Mouse (Mus musculus) regulatory T cell (primary cell): Measurements from ENCODE around the gene Gdpd2.

Experiments used
- in situ Hi-C: fragments of 300-600 bp; cut with MboI, MseI; formaldehyde crosslinking; loops from one replicate; pipeline ENCODE4 v1.15.1; 2025; ENCODE audit warnings: high pct_unique_total_duplicates

The Gdpd2 gene

GRCm38 (mm10) chrX:100729665-100730188, at the start of gene Gdpd2:
Gene Gdpd2 (plus strand): TSS chrX:100729873.
- in situ Hi-C loops: no loop called here

- in situ Hi-C loops: loop anchor here (10.0 kb wide), 1 partner anchor 772 kb away; no protein-coding TSS in a partner anchor
These were observed 43.1 kb upstream of the Gdpd2 start for GRCm38 (mm10) chrX:100686527-100686926.

GRCm38 (mm10) chrX:100687360-100688032, 42.2 kb upstream of the Gdpd2 start:
- in situ Hi-C loops: loop anchor here (10.0 kb wide), 1 partner anchor 773 kb away; no protein-coding TSS in a partner anchor

GRCm38 (mm10) chrX:100688033-100688370, 41.7 kb upstream of the Gdpd2 start:
- in situ Hi-C loops: loop anchor here (10.0 kb wide), 1 partner anchor 773 kb away; no protein-coding TSS in a partner anchor

- in situ Hi-C loops: no loop called here
These were observed 32.9 kb upstream of the Gdpd2 start for GRCm38 (mm10) chrX:100696776-100697175.

- in situ Hi-C loops: no loop called here
These were observed 21.6 kb upstream of the Gdpd2 start for GRCm38 (mm10) chrX:100708032-100708431.

GRCm38 (mm10) chrX:100716173-100716572, 13.5 kb upstream of the Gdpd2 start:
- in situ Hi-C loops: no loop called here

DNA sequence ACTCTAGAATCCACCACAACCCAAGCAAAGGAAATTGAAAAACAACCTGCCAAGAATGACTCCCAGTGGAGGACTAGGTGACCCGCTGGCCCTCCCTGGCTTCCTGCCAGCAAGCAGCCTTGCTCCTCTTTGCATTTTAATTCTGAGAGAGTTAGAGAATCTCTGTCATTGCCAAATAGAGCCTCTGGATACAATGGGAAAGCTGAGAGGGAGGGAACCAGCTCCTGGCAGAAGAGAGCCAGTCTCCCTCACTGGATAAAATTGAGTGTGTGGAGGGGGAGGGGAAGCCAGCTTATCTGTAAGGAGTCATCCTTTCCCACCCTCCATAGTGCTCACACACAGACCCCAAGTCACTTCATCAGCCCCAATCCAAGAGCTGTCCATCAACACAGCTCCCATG, 726 bp upstream of the Gdpd2 start:
- in situ Hi-C loops: no loop called here

GRCm38 (mm10) chrX:100730266-100730665, 593 bp downstream of the Gdpd2 start:
- in situ Hi-C loops: no loop called here

GRCm38 (mm10) chrX:100734359-100734758, 4.7 kb downstream of the Gdpd2 start:
- in situ Hi-C loops: no loop called here

- in situ Hi-C loops: loop anchor here (5.0 kb wide), 1 partner anchor 48 kb away; no protein-coding TSS in a partner anchor
These were observed 9.2 kb downstream of the Gdpd2 start for GRCm38 (mm10) chrX:100738918-100739317.

DNA sequence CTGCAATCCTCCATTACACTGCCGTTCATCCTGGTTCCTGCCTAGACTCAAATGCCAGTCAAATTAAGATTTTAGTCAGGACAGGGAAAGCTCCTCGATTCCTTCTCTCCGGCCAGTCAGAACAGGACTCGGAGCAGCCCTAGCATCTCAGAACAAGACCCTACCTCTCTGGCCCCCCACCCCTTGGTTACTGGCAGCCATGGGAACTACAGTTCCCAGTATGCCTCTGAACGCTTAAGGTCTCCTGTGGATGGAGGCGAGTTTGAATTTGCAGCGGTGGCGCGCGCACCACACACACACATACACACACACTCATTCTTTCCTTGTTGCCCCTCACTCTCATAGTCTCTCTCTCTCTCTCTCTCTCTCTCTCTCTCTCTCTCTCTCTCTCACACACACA, 9.8 kb downstream of the Gdpd2 start:
- in situ Hi-C loops: loop anchor here (5.0 kb wide), 1 partner anchor 48 kb away; no protein-coding TSS in a partner anchor

- in situ Hi-C loops: no loop called here
These were observed 11.1 kb downstream of the Gdpd2 start for GRCm38 (mm10) chrX:100740785-100741184.

- in situ Hi-C loops: no loop called here
These were observed 12.3 kb downstream of the Gdpd2 start for GRCm38 (mm10) chrX:100741940-100742339.

DNA sequence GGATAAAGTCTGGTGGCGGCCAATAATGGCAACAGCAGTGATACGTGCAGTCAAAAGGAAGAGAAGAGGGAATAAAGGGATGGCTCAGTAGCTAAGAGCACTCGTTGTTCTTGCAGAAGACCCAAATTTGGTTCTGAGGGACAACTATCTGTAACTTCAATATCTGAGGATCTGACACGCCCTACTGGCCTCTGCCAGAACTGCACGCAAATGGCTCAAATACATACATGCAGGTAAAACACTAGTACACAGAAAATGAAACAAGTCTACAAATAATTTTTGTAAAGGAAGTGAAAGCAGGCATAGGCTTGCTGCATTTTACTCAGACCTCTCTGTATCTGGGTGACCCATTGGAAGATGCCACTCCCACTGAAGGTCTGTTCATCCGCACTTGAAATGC, 36.2 kb downstream of the Gdpd2 start:
- in situ Hi-C loops: no loop called here

DNA sequence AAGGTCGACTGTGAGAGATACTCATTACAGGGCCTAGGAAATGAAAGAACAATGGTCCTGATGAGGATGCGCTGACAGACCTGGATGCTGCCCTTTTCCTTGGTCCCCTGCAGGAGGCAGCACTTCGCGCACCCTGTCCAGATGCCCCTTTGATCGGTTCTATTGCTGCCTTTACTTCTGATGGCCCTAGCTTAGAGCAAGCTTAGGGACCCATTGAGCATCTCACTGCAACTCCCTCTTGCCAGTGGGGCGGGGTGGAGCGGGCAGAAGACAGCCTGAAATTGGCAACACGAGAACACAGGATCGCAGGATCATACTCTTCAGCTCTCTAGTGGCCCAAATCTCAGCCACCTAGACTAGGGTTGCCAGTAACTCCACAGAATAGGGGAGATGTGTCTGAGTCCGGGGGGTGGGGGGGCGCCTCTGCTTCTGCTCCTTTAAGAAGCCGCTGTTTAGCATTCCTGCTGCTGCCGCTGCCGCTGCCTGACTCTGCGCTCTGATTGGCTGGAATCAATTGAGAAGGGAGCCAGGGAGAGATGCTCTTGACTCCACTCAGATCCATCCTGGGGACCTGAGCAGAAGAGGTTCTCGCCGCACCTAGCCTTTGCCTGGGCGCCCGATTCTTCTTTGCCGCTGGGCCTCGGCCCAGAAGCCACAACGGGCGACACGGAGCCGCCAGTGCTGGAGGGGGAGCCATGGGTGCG, 37.7 kb downstream of the Gdpd2 start, which contains the start of gene Dlg3:
Gene Dlg3, plus strand, starts transcription at position 542 of the 704 bp plus-strand sequence.
- in situ Hi-C loops: no loop called here

GRCm38 (mm10) chrX:100767885-100768626, 38.4 kb downstream of the Gdpd2 start:
- in situ Hi-C loops: no loop called here

GRCm38 (mm10) chrX:100769281-100769680, 39.6 kb downstream of the Gdpd2 start:
- in situ Hi-C loops: no loop called here

DNA sequence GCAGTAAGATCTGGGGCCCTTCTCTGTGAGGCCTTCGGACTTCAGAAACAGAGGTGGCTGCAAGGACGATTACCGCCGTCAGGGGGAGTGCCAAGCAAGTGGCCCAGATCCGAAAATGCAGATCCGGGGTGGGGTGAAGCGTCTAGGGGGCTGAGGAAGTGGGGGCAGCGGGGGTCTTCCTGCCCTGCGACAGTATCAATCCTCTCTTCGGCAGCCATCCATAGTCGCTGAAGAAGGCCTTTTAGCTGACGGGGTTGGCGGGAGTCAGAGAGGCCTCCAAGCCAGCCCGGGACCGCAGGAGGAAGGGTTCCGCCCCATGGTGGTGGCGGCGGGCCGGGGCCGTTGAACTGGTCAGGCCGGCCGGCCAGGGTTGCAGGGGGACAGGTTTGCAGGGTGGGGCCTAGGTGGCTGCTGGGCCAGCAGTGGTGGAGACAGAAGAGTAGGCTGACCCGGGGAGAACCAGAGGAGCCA, 44.7 kb downstream of the Gdpd2 start:
- in situ Hi-C loops: loop anchor here (5.0 kb wide), 1 partner anchor 168 kb away; no protein-coding TSS in a partner anchor

DNA sequence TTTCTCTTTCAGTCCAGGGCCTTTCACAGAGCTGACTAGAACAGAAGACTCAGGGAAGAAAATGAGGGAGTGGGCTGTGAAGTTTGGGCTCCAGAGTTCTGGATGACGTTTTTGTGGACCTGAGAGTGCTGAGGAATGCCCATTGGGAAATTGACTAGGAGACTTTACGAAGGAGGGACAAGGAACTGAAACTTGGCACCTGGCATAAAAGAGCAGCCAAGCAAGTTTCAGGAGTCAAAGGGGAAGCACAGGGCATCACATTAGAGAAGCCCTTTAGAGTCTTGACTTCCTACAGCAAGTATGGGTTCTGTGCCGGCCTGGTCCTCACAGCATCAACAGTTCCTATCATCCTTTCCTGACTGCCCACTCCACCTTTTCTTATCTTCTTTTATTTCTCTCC, 45.7 kb downstream of the Gdpd2 start:
- in situ Hi-C loops: no loop called here

GRCm38 (mm10) chrX:100776494-100776893, 46.8 kb downstream of the Gdpd2 start:
- in situ Hi-C loops: no loop called here
